In the genomic region with DNA sequence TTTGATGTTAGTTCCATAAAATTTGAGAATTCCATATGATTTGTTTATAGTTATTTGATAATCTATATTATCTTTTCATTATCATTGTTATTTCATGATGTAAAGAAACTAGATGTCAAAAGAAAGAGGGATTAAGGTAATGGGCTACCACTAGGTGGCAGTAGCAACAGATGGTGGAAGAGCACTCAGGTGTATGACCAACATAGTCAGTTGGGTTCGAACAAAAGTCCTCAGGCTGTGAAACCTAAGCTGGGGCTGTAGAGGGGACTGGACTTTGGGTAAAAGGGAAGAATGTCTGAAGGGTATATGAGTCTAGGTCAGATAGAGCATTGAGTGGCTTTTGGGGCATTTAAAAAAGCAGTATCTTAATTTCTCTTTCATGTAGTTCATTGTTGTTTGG, we compare ENCODE assay signal across 9 mouse cellular contexts.
A peak's percentile ranks its signal among the peaks of the same experiment; 100 is the strongest.
DNase-seq lines count a peak whose midpoint lies in the region; TF ChIP-seq lines count a peak whose summit lies in the region.
"Had no signal": no experiment of that assay in that cellular context is flagged by ENCODE, and none has a peak within 500 bp of the region (broad histone marks: within the 10 kb centered on the region; RNA-seq: fewer than 3 reads in every experiment).

No protein-coding gene starts in this region.

- WGBS in cerebellum, adult 2 months = 41% methylated on average over 1 of the region's 1 CpGs

- intact Hi-C loops in left cerebral cortex, postnatal 25 days (cut with DNase I) = loop anchor here (5.0 kb wide), 1 partner anchor 991 kb away; no protein-coding TSS in a partner anchor

- TF ChIP-seq CTCF in cerebellum, adult 2 months (IDR thresholded peaks at IDR 0.05; ENCODE audit: borderline replicate concordance, insufficient read depth, low read depth, low read length) = peak; percentile 40; the same call in 1 of the 2 replicates
- TF ChIP-seq CTCF in layer of hippocampus, adult 2 months (conservative IDR thresholded peaks at IDR 0.05) = peak; percentile 87

- H3K27ac ChIP-seq in cerebellum, adult 2 months (ENCODE audit: insufficient read depth, low read length) = no peak overlapping the region
- no peak overlapping the region for H3K27ac ChIP-seq in layer of hippocampus, adult 2 months
- H3K27ac ChIP-seq: neural tube, embryonic 12.5 days had no signal

- peak in 1 of 2 experiments; percentile 1 for DNase-seq in cerebellum, adult 2 months
- no peak for DNase-seq in cerebellum, adult 11 months
- peak; percentile 7 to 34 for DNase-seq in layer of hippocampus, adult 2 months (ENCODE audit: low spot score in 2 of 2)
- DNase-seq in layer of hippocampus, postnatal 36 days = no peak
- peak; percentile 46 to 48 for DNase-seq in B cell, adult 2 months
- DNase-seq in cerebellum, postnatal 10 days = peak; percentile 74 to 81
- DNase-seq in left cerebral cortex, postnatal 25 days (ENCODE audit: low spot score in 2 of 2) = peak; percentile 8 to 23
- DNase-seq in thymus, postnatal 4 days = peak; percentile 26

- H3K27me3 ChIP-seq in cerebellum, adult 2 months (ENCODE audit: control insufficient read depth, insufficient read depth, low read length) = no peaks in the 10 kb centered on the region
- H3K27me3 ChIP-seq: neural tube, embryonic 12.5 days had no signal

- no peaks in the 10 kb centered on the region for H3K4me1 ChIP-seq in cerebellum, adult 2 months (ENCODE audit: control insufficient read depth, insufficient read depth, low read length)
- H3K4me1 ChIP-seq: neural tube, embryonic 12.5 days had no signal

- TF ChIP-seq POLR2A in cerebellum, adult 2 months (IDR thresholded peaks at IDR 0.05; ENCODE audit: borderline replicate concordance, insufficient read depth, low read length) = no peak

- H3K4me3 ChIP-seq in cerebellum, adult 2 months (replicated peaks; ENCODE audit: insufficient read depth, low read depth, low read length) = no peak overlapping the region
- no peak overlapping the region for H3K4me3 ChIP-seq in layer of hippocampus, adult 2 months
- H3K4me3 ChIP-seq: neural tube, embryonic 12.5 days had no signal

Comparison
In these comparisons a context has a peak if more than half of its experiments do, and no peak if none do; other contexts are left out.
1. DNase-seq: peak in layer of hippocampus, adult 2 months (2 of 2), B cell, adult 2 months (2 of 2), cerebellum, postnatal 10 days (2 of 2), left cerebral cortex, postnatal 25 days (2 of 2) and thymus, postnatal 4 days (single experiment); none in cerebellum, adult 11 months (single experiment) and layer of hippocampus, postnatal 36 days (0 of 2).